Mouse (Mus musculus) frontal cortex, postnatal 10 days (tissue): ENCODE data around the gene Gm10518.
A peak's percentile ranks its signal among the peaks of the same experiment; 100 is the strongest.
"Not testable (repeated sequence)": the region's sequence is repeated elsewhere in the genome, so short reads cannot be mapped to it uniquely, and the experiment has no call there.

ENCODE experiments used
- DNase-seq, 2 experiments: peaks; one replicate each; pipeline ENCODE4 v3.0.0; 2022; ENCODE audit warnings: low spot score in 2 of 2, mixed read lengths in 1 of 2

Gene Gm10518

GRCm38 (mm10) chr1:179802610-179803512, at the start of gene Gm10518:
Gm10518 (plus strand) TSS chr1:179803376.
- peak; percentile 59 to 60 for DNase-seq

GRCm38 (mm10) chr1:179756477-179756876, 46.7 kb upstream of the Gm10518 start:
- DNase-seq = no peak

GRCm38 (mm10) chr1:179760086-179760485, 43.1 kb upstream of the Gm10518 start:
- no peak for DNase-seq

GRCm38 (mm10) chr1:179760553-179760952, 42.6 kb upstream of the Gm10518 start:
- DNase-seq = no peak

- no peak for DNase-seq
Observed at GRCm38 (mm10) chr1:179776831-179777230, 26.3 kb upstream of the Gm10518 start.

- DNase-seq = no peak
Observed at GRCm38 (mm10) chr1:179784098-179784497, 19.1 kb upstream of the Gm10518 start.

GRCm38 (mm10) chr1:179785502-179785901, 17.7 kb upstream of the Gm10518 start:
- DNase-seq = no peak

GRCm38 (mm10) chr1:179787281-179787680, 15.9 kb upstream of the Gm10518 start:
- no peak for DNase-seq

- no peak for DNase-seq
Observed at GRCm38 (mm10) chr1:179798794-179799193, 4.4 kb upstream of the Gm10518 start.

GRCm38 (mm10) chr1:179803513-179804139, 450 bp downstream of the Gm10518 start, which contains the start of gene Ahctf1:
Ahctf1 (minus strand) TSS chr1:179803680.
- DNase-seq = peak; percentile 96 to 97

GRCm38 (mm10) chr1:179804140-179804881, 1.1 kb downstream of the Gm10518 start:
- peak in 1 of 2 experiments; percentile 30 for DNase-seq

GRCm38 (mm10) chr1:179805751-179806150, 2.6 kb downstream of the Gm10518 start:
- no peak for DNase-seq

- no peak for DNase-seq
Observed at GRCm38 (mm10) chr1:179807468-179807867, 4.3 kb downstream of the Gm10518 start.

GRCm38 (mm10) chr1:179808300-179808699, 5.1 kb downstream of the Gm10518 start:
- DNase-seq = no peak

GRCm38 (mm10) chr1:179813385-179813784, 10.2 kb downstream of the Gm10518 start:
- no peak for DNase-seq

- no peak for DNase-seq
Observed at GRCm38 (mm10) chr1:179814616-179815015, 11.4 kb downstream of the Gm10518 start.

- DNase-seq = not testable (repeated sequence)
Observed at GRCm38 (mm10) chr1:179818490-179819278, 15.5 kb downstream of the Gm10518 start.

- DNase-seq = no peak
Observed at GRCm38 (mm10) chr1:179824549-179824948, 21.4 kb downstream of the Gm10518 start.

GRCm38 (mm10) chr1:179828051-179828450, 24.9 kb downstream of the Gm10518 start:
- DNase-seq = no peak

- no peak for DNase-seq
Observed at GRCm38 (mm10) chr1:179828900-179829299, 25.7 kb downstream of the Gm10518 start.

- DNase-seq = no peak
Observed at GRCm38 (mm10) chr1:179832710-179833240, 29.6 kb downstream of the Gm10518 start.
